Mouse (Mus musculus): ENCODE measurements around the gene Park7. TPM values are rescaled to one million over a fixed set of nuclear protein-coding genes. Genes with fewer than 3 reads are reported as not detected.

Gene Park7
- total RNA-seq, 1 experiment, result 393 TPM

DNA sequence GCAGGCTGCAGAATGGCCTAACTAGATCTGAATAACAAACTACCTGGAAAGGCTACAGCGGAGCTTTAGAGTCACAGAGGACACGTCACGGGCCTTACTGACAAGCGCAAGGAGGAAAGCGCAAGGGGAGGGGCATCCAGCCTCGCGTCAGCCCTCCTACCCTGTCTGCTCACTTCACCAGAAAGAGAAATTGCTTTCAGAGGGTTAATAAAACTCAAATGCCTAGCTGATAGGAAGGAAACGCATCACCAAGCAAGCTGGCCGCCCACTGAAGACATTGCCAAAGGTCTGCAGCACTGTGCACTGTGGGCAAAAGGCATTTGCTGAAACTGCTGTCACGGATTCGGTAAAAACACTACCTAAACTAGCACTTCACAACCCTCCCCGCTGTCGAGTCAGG, 13.8 kb downstream of the Park7 start:
- H3K9me3 ChIP-seq (ENCODE audit: control insufficient read depth, insufficient read depth, low read depth, low read length), result no peaks in the 10 kb centered on the region
- DNase-seq (ENCODE audit: low read depth, low spot score), result no peak
- in situ Hi-C loops (cut with MboI; ENCODE audit: low sequenced_read_pairs in 2 of 2, unreplicated experiment in 2 of 2), result loop anchor here in 1 of 2 experiments (10.0 kb wide), 1 partner anchor 246 kb away; the partner anchor contains the start of gene Slc45a1
- peaks cover 2 to 30% of the 10 kb centered on the region in 2 experiments; a peak in 2 of 4 replicates for H3K4me1 ChIP-seq (ENCODE audit: control insufficient read depth in 2 of 2, insufficient read depth in 2 of 2, low read length in 2 of 2, poor library complexity in 1 of 2)
- peaks cover 69% of the 10 kb centered on the region for H3K36me3 ChIP-seq (ENCODE audit: control insufficient read depth, insufficient read depth, low read length, poor library complexity, severe bottlenecking)
- TF ChIP-seq HCFC1 (IDR thresholded peaks at IDR 0.05; ENCODE audit: borderline replicate concordance, insufficient read depth, low read length), result no peak
- TF ChIP-seq ZC3H11A (IDR thresholded peaks at IDR 0.05; ENCODE audit: borderline replicate concordance, low read depth, low read length), result no peak
- no peak for TF ChIP-seq CHD2 (IDR thresholded peaks at IDR 0.05; ENCODE audit: low read depth, low read length)
- TF ChIP-seq MAFK (IDR thresholded peaks at IDR 0.05; ENCODE audit: insufficient read depth, low read depth, low read length), result no peak
- no peak for TF ChIP-seq ZNF384 (IDR thresholded peaks at IDR 0.05; ENCODE audit: low read depth, low read length)
- H3K27ac ChIP-seq (ENCODE audit: insufficient read depth, low read depth, low read length, poor library complexity, severe bottlenecking), result no peak overlapping the region
- 0 out of 2 replicates have a peak overlapping the region, but pooled peaks have one; percentile 7 for H3K9ac ChIP-seq (ENCODE audit: insufficient read depth, low read depth, low read length, poor library complexity, severe bottlenecking)
- no peak overlapping the region for H3K4me3 ChIP-seq (ENCODE audit: insufficient read depth in 1 of 2, low read depth in 1 of 2, low read length in 2 of 2, poor library complexity in 1 of 2, severe bottlenecking in 1 of 2)

GRCm38 (mm10) chr4:150898716-150899365, 15.4 kb downstream of the Park7 start:
- H3K9me3 ChIP-seq (ENCODE audit: control insufficient read depth, insufficient read depth, low read depth, low read length), result no peaks in the 10 kb centered on the region
- H3K9ac ChIP-seq (ENCODE audit: insufficient read depth, low read depth, low read length, poor library complexity, severe bottlenecking), result peak overlapping the region; percentile 39; the same call in 1 of the 2 replicates
- peak; percentile 68 for DNase-seq (ENCODE audit: low read depth, low spot score)
- peaks cover 63% of the 10 kb centered on the region for H3K36me3 ChIP-seq (ENCODE audit: control insufficient read depth, insufficient read depth, low read length, poor library complexity, severe bottlenecking)
- peak overlapping the region in 1 of 2 experiments; percentile 7; a peak in 1 of 4 replicates for H3K4me3 ChIP-seq (ENCODE audit: insufficient read depth in 1 of 2, low read depth in 1 of 2, low read length in 2 of 2, poor library complexity in 1 of 2, severe bottlenecking in 1 of 2)
- H3K4me1 ChIP-seq (ENCODE audit: control insufficient read depth in 2 of 2, insufficient read depth in 2 of 2, low read length in 2 of 2, poor library complexity in 1 of 2), result peaks cover 2 to 39% of the 10 kb centered on the region in 2 experiments; a peak in 2 of 4 replicates
- TF ChIP-seq HCFC1 (IDR thresholded peaks at IDR 0.05; ENCODE audit: borderline replicate concordance, insufficient read depth, low read length), result no peak
- peak; percentile 34; the same call in 1 of the 2 replicates for TF ChIP-seq ZC3H11A (IDR thresholded peaks at IDR 0.05; ENCODE audit: borderline replicate concordance, low read depth, low read length)
- no peak overlapping the region; the same call in 1 of the 2 replicates for H3K27ac ChIP-seq (ENCODE audit: insufficient read depth, low read depth, low read length, poor library complexity, severe bottlenecking)
- in situ Hi-C loops (cut with MboI; ENCODE audit: low sequenced_read_pairs in 2 of 2, unreplicated experiment in 2 of 2), result loop anchor here in 1 of 2 experiments (25.0 kb wide), 1 partner anchor 237 kb away; the partner anchor contains the start of gene Slc45a1

- no peak for DNase-seq (ENCODE audit: low read depth, low spot score)
- peaks cover 45% of the 10 kb centered on the region for H3K36me3 ChIP-seq (ENCODE audit: control insufficient read depth, insufficient read depth, low read length, poor library complexity, severe bottlenecking)
- peak overlapping the region; percentile 39 for H3K9ac ChIP-seq (ENCODE audit: insufficient read depth, low read depth, low read length, poor library complexity, severe bottlenecking)
- no peaks in the 10 kb centered on the region for H3K9me3 ChIP-seq (ENCODE audit: control insufficient read depth, insufficient read depth, low read depth, low read length)
- TF ChIP-seq MAFK (IDR thresholded peaks at IDR 0.05; ENCODE audit: insufficient read depth, low read depth, low read length), result no peak
- no peak for TF ChIP-seq ZC3H11A (IDR thresholded peaks at IDR 0.05; ENCODE audit: borderline replicate concordance, low read depth, low read length)
- TF ChIP-seq CHD2 (IDR thresholded peaks at IDR 0.05; ENCODE audit: low read depth, low read length), result no peak
- TF ChIP-seq ZNF384 (IDR thresholded peaks at IDR 0.05; ENCODE audit: low read depth, low read length), result no peak
- TF ChIP-seq HCFC1 (IDR thresholded peaks at IDR 0.05; ENCODE audit: borderline replicate concordance, insufficient read depth, low read length), result no peak
- in situ Hi-C loops (cut with MboI; ENCODE audit: low sequenced_read_pairs in 2 of 2, unreplicated experiment in 2 of 2), result loop anchor here in 1 of 2 experiments (25.0 kb wide), 1 partner anchor 235 kb away; the partner anchor contains the start of gene Slc45a1
- H3K4me1 ChIP-seq (ENCODE audit: control insufficient read depth in 2 of 2, insufficient read depth in 2 of 2, low read length in 2 of 2, poor library complexity in 1 of 2), result peaks cover 2 to 49% of the 10 kb centered on the region in 2 experiments; a peak in 2 of 4 replicates
- H3K27ac ChIP-seq (ENCODE audit: insufficient read depth, low read depth, low read length, poor library complexity, severe bottlenecking), result no peak overlapping the region
- H3K4me3 ChIP-seq (ENCODE audit: insufficient read depth in 1 of 2, low read depth in 1 of 2, low read length in 2 of 2, poor library complexity in 1 of 2, severe bottlenecking in 1 of 2), result peak overlapping the region in 1 of 2 experiments; percentile 24; a peak in 1 of 4 replicates
Observed at GRCm38 (mm10) chr4:150896896-150897624, 17.2 kb downstream of the Park7 start.

DNA sequence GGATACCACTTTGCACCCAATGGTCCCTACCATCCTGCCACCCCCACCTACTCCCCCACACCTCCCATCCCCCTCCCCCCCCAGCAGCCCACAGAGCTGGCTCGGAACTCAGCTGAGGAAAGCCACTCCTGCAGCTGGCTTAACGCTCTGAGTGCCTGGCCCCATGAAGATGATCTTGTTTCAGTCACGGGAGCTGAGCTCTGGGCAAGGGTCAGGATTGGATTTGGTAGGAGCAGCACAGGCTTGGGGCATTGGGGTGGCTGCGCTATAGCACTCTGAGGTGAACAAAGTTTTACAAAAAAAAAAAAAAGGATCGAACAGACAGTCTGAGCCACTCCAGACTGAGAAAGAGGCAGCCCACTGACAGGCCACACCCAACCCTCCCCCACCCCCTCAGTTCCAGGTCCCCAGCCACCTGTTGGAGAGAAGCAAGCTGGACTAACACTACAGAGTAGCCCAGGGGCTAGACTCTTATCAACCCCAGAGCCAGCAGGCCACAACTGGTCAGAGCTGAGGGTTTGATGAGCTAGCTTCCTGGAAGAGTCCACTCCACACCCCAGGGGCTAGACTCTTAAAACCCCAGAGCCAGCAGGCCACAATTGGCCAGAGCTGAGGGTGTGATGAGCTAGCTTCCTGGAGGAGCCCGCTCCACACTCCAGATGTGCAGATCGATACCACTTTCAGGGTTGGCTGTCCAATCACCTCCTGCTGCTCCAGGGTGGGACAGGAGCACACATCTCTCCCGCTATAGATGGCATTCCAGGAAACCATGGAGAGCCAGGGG, 19.3 kb downstream of the Park7 start:
- no peak overlapping the region for H3K4me3 ChIP-seq (ENCODE audit: insufficient read depth in 1 of 2, low read depth in 1 of 2, low read length in 2 of 2, poor library complexity in 1 of 2, severe bottlenecking in 1 of 2)
- in situ Hi-C loops (cut with MboI; ENCODE audit: low sequenced_read_pairs in 2 of 2, unreplicated experiment in 2 of 2), result loop anchor here in 1 of 2 experiments (25.0 kb wide), 1 partner anchor 233 kb away; the partner anchor contains the start of gene Slc45a1
- H3K4me1 ChIP-seq (ENCODE audit: control insufficient read depth in 2 of 2, insufficient read depth in 2 of 2, low read length in 2 of 2, poor library complexity in 1 of 2), result peaks cover 1 to 54% of the 10 kb centered on the region in 2 experiments; a peak in 2 of 4 replicates
- H3K36me3 ChIP-seq (ENCODE audit: control insufficient read depth, insufficient read depth, low read length, poor library complexity, severe bottlenecking), result peaks cover 32% of the 10 kb centered on the region
- H3K27ac ChIP-seq (ENCODE audit: insufficient read depth, low read depth, low read length, poor library complexity, severe bottlenecking), result 0 out of 2 replicates have a peak overlapping the region, but pooled peaks have one; percentile 14
- 0 out of 2 replicates have a peak, but pooled peaks have one; percentile 16 for TF ChIP-seq ZNF384 (IDR thresholded peaks at IDR 0.05; ENCODE audit: low read depth, low read length)
- no peak for TF ChIP-seq MAFK (IDR thresholded peaks at IDR 0.05; ENCODE audit: insufficient read depth, low read depth, low read length)
- TF ChIP-seq ZC3H11A (IDR thresholded peaks at IDR 0.05; ENCODE audit: borderline replicate concordance, low read depth, low read length), result no peak
- H3K9ac ChIP-seq (ENCODE audit: insufficient read depth, low read depth, low read length, poor library complexity, severe bottlenecking), result no peak overlapping the region
- no peaks in the 10 kb centered on the region for H3K9me3 ChIP-seq (ENCODE audit: control insufficient read depth, insufficient read depth, low read depth, low read length)
- DNase-seq (ENCODE audit: low read depth, low spot score), result no peak
